Mouse (Mus musculus): Measurements from ENCODE around the gene Myo1c.

- TF ChIP-seq POLR2A (IDR thresholded peaks at IDR 0.05; ENCODE audit: insufficient read length, low read depth) (no peak), USF1 (IDR thresholded peaks at IDR 0.05; ENCODE audit: low read depth) (no peak), MAX (IDR thresholded peaks at IDR 0.05; ENCODE audit: low read depth) (no peak), MYOD1 (IDR thresholded peaks at IDR 0.05; ENCODE audit: control insufficient read depth in 1 of 3, insufficient read length in 2 of 3, low read depth in 2 of 3) (no peak), E2F4 (IDR thresholded peaks at IDR 0.05; ENCODE audit: insufficient read depth) (no peak), TCF12 (IDR thresholded peaks at IDR 0.05; ENCODE audit: insufficient read depth, poor library complexity, severe bottlenecking) (no peak), MYOG (IDR thresholded peaks at IDR 0.05; ENCODE audit: control insufficient read depth in 1 of 3, insufficient read depth in 1 of 3, insufficient read length in 2 of 3, low read depth in 2 of 3) (no peak), CEBPB (IDR thresholded peaks at IDR 0.05; ENCODE audit: insufficient read depth, poor library complexity, severe bottlenecking) (no peak), POLR2AphosphoS2 (IDR thresholded peaks at IDR 0.05; ENCODE audit: insufficient read length, low read depth) (no peak), SRF (IDR thresholded peaks at IDR 0.05; ENCODE audit: control insufficient read depth, insufficient read length, low read depth) (no peak), TCF3 (IDR thresholded peaks at IDR 0.05; ENCODE audit: insufficient read length, low read depth) (no peak), REST (IDR thresholded peaks at IDR 0.05; ENCODE audit: insufficient read depth, insufficient read length) (no peak)
These were observed 18.3 kb downstream of the Myo1c start for GRCm38 (mm10) chr11:75668621-75669020.
